Mouse (Mus musculus): Measurements from ENCODE around the gene Lig4.

The Lig4 gene

DNA sequence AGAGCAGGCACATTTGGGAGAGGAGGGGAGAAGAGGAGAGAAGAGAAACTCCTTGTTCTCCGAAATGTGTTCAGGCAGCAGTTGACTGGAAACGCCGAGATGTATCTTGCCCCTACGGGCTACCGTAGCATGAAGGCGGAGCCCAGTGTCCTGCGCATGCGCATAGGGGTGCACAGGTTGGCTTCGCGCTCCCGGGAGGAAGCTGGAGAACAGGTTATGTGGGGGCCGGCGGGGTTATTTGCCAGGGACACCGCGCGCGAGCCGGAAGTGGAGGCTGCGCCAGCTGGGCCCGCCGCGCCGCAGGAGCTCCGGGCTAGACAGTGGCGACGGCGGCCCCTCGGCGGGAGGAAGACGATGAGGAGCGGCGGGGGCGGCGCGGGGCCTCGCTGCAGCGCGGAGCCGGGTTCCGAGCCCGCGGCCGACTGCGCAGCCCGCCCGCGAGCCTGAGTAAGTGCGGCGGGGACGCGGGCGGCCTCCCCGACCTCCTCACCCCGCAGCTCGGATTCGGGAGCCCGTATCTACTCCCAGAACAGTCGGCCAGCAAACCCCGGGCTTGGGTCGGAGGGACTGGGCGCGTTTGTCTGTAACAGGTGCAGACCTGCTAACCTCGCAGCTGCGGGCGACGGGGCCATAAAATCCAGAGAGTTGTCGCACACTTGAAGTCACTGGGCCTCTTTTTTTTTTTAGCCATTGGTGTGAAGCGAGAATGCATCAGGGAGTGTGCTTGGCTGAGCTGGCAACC lies at the start of gene Lig4, which contains the start of gene Abhd13:
TSS of gene Lig4 (minus strand) at position 114 of the 742 bp plus-strand sequence.
TSS of gene Abhd13 (plus strand) at position 135 of the 742 bp plus-strand sequence.
- peak; percentile 92 for DNase-seq (ENCODE audit: low spot score)

DNA sequence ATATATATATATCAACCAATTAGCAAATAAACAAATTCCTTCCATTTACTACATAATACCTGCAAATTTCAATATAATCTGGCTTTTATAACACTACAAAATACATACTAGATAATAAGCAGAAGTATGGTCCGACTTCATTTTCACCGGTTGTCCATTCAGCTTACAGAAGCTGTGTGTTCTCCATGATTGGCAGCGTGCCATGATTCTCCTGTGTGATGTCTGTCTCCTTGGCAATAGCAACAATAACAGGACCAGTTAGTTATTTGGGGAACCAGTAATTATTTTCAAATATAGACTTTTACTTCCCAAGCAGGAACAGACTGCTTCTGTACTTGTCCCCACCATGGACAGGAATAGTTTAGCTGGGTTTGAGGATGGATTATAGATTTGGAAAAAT lies 39.7 kb upstream of the Lig4 start:
- no peak for DNase-seq (ENCODE audit: low spot score)

DNA sequence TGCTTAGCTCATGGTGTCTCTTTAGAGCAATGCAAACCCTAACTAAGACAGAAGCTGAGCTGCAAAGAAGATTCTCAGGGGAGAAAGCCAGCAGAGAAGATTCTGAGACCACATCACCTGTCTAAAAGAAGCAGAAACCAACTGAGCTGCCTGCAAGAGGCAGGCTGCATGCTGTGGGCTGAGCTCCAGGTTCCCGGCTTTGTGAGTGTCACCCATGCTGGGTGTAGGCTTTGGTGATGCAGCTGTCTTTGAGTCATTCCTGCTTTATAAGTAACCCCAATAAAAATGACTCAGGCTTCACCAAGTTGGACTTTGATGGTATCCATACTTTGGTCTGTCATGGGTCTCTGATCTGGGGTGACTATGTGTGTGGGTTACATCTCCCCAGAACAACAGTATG lies 38.8 kb upstream of the Lig4 start:
- no peak for DNase-seq (ENCODE audit: low spot score)

DNA sequence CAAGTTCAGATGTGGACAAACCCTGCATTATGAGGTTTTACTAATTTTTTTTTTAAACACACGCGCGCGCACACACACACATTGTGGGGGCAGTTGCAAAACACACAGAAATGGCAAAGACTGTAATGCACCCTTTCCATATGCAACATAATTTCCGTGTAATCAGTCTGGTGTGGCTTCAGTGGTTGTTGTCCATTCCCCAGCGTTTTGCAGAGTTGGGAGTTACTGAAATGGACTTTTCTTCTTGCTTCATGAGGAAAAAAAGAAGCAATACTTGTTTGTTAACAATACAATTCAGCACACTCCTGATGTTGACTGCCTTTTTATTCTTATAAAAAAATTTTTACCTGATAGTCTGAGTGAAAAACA lies 30.2 kb upstream of the Lig4 start:
- no peak for DNase-seq (ENCODE audit: low spot score)

DNA sequence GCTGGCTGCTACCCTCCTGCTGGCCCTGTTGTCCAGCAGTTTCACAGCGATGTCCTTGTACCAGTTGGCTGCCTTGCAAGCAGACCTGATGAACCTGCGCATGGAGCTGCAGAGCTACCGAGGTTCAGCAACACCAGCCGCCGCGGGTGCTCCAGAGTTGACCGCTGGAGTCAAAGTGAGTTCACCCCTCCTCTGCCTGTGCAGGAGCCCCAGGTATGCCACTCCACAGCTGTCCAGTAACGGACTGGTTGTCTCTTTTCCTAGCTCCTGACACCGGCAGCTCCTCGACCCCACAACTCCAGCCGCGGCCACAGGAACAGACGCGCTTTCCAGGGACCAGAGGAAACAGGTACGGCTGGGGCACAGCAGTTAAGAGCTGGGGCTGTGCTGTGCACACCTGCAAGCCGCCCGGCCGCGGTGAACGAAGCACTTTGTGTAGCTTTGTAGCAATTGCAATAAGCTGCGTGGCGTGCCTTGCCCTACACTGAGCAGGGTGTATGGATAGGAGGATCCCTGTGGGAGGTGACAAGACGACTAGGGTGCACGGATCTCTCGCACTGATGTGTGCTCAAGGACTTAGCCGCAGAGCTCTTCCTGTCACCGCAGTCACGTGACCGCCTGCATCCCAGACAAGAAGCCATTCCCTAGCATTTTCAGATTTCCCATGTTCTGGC lies 29.6 kb upstream of the Lig4 start:
- no peak for DNase-seq (ENCODE audit: low spot score)

DNA sequence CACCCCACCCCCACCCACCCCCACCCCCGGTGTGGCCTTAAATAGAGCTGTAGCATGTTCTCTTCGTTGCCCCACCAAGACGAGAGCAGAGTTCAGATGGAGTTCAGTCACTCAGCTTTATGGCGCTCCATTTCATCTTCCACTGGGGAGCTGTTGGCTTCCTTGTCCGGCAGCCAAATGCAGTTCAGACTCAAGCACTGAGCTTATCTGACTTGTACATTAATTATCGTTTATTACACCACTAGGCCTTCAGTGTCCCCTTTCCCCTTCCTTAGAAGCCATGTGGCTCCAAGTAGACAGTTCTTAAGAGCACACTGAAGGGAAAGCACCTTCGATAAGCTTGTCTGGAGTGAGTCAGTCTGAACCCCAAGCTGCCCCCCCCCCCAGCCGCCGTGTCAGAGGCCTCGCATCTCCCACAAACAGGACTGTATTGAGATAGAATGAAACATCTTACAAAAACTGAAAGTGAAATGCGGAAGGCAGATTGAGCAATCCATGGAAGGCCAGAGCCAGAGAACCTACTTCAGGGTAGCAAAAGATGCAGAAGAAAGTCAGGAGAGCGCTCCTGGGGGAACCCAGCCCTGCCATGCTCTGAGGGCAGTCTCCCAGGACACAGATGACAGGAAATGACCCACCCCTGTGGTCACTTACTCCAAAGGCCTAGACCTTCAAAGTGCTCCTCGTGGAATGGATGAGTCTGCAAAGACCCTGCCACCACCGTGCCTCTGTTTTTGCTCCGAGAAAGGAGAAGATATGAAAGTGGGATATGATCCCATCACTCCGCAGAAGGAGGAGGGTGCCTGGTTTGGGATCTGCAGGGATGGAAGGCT lies 28.9 kb upstream of the Lig4 start, which contains the start of gene Tnfsf13b:
TSS of gene Tnfsf13b (plus strand) at position 312 of the 830 bp plus-strand sequence.
- no peak for DNase-seq (ENCODE audit: low spot score)

DNA sequence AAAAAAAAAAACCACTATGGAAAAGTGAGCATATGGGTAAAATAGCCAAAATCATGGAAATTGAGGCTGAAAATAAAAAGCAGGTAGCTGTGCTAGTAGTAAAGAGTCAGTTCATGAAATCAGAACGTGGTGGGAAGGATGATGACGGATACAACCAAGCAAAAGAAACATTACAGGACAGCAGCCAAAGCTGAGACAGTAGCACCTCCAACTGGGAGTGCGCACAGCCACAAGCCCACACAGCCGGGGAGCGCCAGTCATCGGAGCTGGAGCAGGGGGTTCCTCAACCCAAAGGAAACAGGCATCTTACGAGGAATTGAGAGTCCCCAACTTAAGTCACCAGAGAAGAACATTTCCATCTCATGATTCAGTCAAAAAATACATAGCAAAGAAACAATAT lies 26.6 kb upstream of the Lig4 start:
- DNase-seq (ENCODE audit: low spot score) = no peak

DNA sequence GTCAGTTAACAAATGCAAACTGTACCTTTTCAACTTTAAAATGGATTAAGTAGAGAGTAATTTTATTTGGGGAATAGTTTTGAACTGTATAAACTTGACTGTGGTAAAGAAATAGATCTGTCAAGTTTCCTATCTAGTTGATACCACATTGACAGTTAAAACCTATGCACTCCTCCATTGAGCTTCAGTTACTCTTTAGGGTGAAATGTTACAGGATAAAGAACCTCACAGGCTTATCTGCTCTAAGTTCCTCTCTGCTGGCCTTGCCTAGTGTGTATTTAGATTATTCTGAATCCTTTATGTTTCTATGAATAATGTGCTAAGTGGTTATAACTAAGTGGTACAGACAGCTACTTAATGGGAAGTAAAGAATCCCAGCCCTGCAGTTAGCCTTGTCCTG lies 2.7 kb upstream of the Lig4 start:
- no peak for DNase-seq (ENCODE audit: low spot score)

DNA sequence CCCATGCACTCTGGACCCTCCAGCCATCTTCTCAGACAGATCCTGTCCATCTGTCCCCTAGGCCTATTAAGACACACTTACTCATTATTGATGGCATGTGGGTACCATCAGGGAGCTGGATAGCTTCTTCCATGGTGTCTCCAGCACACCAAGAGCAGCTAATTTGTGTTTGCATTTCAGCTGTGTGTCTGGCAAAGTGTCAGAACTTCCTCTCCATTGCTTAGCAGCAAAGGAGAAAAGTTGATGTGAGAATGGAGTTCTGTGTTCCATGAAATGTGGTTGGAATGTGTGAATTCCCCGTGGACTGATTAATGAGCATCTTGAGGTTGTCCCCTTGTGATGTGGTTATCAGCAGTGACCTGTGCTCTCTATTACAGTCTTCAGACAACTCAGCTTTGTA lies 2.3 kb upstream of the Lig4 start:
- no peak for DNase-seq (ENCODE audit: low spot score)

DNA sequence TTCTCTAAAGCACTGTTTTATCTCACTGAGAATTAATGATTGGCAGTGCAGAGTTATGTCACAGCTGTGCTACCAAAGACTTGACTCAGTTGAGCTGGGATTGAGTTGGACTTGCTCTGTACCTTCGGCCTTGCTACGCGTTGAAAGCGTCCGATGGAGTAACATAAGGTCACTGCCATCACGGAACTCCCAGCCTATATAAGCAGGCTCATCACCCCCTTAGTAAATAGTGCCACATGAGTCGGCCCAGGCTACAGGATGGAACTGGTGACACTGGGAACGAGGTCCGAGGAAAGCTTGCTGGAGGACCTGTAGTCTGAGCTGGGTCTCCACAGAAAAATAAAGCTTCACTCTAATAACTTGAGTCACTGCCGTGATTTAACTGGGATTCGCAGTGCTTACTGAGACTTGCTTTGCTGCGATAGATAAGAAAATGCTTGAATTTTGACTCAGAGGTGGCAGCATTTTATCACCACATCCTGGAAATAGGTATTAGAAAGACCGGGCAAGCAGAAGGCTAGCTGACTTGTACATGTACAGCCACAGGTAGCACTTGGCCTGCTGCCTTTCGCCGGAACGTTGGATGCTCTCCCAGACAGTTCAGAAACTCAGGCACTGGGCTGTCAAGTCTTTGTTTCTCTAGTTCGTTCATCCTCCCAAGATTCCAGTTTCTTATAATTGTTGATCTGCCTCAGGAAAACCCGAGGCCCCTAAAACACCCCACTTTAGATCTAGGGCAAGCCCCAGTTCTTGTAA lies 1.2 kb upstream of the Lig4 start:
- DNase-seq (ENCODE audit: low spot score) = no peak

DNA sequence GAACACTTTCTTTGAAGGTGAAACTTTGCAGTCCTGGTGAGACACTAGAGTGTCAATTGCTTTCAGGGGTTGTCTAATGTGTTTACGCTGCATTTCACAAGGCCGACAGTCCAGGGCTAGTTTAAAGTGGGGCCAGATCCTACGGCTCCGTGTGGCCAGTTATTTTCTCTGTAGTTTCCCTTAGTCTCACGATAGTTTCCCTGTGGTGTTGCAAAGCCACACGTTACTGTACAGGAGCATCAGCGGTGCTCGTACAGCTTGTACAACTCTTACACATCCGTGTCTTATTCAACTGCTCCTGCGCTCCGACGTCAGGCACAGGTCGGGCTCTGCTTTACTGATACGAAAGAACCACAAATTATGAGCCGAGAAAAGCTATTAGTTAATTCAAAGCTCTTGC lies 470 bp downstream of the Lig4 start:
- no peak for DNase-seq (ENCODE audit: low spot score)

DNA sequence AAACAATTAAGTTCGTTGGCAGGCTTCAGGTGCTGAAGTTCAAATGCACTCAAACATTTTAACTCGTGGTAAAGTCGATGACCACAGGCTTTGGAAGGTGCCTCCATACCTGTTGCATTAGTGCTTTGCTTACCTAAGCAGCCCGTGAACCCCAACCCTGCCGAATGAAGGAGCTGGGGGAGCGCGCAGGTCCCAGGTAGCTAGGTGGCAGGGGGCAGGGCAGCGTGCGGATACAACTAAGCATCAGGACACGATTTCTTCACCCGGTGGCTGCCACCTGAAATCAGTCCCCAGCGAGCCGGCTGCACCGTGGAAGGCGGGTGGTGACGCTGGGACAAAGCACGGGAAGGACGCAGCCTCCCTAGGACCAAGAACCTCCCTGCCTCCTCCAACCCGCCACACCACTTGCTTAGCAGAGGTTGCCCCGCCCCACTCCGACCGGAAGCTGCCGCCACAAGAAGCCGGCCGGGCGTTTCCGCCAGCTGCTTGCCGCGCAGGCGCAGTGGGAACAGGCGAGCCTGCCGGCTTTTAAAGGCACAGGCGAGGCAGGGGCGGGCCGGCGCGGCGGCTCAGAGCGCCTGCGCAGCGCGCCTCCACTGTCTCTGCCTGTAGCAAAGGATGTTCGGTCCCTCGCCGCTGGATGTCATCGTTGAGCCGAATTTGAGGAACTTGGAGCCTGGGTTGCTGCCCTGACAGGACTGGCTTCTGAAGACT lies 1.4 kb downstream of the Lig4 start:
- peak; percentile 97 for DNase-seq (ENCODE audit: low spot score)

DNA sequence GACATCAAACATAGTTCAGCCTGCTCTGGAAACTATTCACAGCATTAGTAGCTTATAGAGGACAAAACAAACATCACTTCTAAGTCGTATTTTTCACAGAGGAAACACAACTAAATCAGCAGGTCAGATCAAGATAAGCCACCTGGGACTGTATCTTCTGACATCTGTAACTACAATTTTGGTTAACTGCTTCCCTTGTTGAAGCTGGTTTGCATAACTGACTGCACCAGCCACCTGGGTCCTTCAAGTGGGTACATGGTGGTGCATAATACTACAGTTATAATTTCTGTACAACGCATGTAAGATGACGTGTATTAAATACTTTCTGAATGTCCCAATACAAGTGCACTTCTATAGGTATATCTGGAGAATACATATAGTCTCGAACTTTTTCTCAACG lies 2.2 kb downstream of the Lig4 start:
- no peak for DNase-seq (ENCODE audit: low spot score)

DNA sequence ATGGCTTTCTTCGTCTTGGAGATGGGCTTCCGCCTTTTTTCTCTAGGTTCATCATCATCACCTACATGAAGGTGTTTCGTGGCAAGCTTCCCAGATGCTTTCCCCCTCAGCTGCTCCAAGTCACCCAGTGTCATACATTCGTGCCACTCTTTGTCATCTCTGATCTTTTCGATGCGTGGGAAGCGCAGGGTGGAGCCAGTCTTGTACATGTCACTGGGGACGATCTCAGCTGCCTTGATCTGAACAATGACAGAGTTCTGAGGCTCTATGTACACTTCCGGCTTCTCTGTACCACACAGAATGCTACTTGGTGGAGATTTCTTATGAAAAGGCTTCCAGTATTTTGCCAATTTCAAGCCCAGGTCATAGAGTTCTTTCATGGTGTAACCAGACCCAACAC lies 5.6 kb downstream of the Lig4 start:
- DNase-seq (ENCODE audit: low spot score) = no peak

DNA sequence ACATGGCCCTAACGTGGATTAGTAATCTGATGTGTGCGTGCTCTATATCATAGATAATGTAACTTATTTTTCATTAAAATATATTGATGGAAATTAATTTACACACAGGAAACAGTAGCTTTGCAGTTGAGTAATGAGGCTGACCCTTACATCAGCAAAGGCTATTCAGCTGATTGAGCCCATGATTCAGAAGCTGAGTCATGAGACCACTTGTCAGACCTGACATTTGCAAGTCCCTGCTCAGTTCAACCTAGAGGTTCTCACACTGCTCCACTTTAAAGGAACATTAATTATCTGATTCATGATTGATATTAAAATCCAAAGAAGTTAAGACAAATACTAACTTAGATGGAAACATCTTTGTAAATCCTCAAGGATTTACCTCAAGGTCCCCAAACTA lies 17.6 kb downstream of the Lig4 start:
- no peak for DNase-seq (ENCODE audit: low spot score)

DNA sequence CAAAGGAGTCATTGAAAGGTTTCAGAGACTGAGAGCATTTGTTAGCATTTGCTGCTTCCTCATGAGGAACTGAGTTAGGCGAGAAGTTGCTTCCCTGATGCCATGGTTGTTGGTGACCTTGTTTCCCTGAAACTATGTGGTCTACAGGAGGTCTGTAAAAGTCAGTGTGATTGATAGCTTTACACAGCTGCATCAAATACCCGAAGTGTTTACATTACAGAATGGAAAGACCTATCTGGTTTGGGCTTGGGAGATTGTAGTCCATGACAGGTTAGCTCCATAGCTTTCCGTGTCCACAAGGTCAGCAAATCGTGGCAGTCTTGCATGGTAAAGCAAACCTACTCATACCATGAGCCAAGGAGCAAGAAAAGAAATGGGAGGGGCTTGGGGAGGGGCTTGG lies 19.1 kb downstream of the Lig4 start:
- no peak for DNase-seq (ENCODE audit: low spot score)

DNA sequence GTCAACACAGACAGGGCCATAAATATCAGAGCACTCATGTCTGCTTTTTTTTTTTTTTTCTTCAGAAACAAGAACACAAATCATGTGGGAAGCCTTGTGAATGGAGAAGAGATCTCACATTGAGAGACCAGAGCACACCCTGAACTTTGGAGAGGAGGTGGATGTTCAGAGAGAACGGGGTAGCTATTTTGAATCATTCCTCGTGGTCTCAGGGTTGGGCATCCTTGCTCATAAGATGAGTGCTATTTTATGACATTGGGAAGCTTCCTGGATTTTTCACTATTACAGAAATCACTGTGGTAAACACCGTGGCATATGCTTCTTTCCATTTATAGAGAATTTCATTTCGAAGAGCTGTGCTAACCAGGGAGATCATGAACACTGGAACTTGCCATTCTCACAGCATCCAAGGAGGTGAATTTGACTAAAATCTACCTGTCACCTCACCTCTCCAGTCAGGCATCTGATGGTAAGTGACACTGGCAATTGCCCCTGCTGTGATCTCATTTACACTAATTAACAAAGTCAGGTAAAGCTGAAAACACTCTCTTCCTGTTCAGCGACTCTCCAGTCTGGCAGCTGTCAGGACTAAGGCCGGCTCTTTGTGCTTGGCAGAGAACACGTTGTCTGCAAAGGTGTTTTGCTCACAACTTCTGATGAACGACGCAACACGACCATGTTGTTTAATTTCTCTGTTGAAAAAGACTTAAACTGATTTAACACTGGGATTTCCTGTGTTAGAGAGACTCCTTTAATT lies 28.2 kb downstream of the Lig4 start:
- no peak for DNase-seq (ENCODE audit: low spot score)

DNA sequence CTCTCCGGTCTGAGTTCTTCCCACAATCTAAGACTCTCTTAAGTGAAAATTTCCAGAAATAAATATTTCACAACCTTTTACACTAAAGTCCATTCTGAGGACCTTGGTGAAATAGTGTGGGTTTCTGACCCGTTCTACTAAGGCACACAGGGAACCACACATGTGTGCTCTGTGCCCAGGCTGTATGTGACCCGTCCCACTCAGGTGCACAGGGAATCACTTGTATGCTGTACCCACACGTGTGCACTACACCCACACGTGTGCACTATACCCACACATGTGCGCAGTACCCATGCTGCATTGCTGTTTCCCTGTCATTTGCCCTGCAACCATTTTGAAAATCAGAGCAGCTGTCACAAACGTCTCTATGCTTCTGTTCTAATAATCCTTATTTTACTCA lies 41.9 kb downstream of the Lig4 start:
- no peak for DNase-seq (ENCODE audit: low spot score)

DNA sequence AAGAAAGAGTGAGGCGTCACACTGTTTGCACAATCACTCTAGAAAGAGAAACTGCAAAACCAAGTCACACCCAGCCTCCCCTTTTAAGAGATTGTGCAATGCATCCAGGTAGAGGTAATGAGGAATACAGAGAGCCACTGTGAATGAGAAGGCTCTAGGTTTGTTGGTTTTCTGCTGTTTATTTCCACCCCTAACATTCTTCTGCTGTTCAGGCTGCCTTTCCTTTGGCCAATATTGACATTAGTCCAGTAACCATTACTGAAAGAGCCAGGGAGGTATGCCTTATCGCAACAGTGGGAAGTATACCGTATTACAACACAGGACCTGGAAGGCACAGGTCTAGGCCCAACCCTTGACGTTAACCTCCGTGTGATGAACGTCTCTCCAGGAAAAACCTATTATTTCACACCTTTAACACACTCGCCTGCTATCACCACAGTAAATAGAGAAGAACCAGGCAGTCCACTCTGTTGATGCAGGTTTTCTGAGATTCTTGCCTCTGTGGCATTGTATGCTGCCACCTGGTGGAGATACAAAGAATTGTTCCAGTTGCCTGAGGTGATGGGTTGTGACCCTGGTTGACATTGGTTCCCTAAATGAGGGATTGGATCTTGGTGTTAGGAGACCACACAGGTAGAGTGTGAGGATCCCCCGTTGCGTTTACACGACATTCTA lies 42.5 kb downstream of the Lig4 start:
- DNase-seq (ENCODE audit: low spot score) = peak; percentile 41

DNA sequence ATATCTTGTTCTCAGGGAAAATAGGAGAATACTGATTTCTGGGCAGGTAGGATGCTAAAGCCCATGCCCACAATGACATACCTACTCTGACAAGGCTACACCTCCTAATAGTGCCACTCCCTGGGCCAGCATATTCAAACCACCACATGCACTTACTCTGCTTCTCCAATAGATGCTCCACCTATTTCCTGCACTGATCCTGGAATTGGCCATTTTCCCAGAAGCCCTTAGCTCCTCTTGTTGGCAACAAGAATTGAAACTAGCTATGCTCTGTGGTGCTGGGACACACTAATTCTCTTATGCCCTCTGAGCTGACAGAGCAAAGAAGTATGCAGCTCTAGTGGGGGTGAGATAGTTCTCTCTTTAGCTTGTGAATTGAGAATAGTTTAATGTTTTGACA lies 44.8 kb downstream of the Lig4 start:
- no peak for DNase-seq (ENCODE audit: low spot score)

Measured in layer of hippocampus, adult 9-10 months (tissue).